Mouse (Mus musculus): ENCODE measurements around the gene Slc25a12. TPM values are rescaled to one million over a fixed set of nuclear protein-coding genes. Genes with fewer than 3 reads are reported as not detected.

Gene Slc25a12
- polyA plus RNA-seq, 1 experiment from 2014 or later: 25.5 TPM

DNA sequence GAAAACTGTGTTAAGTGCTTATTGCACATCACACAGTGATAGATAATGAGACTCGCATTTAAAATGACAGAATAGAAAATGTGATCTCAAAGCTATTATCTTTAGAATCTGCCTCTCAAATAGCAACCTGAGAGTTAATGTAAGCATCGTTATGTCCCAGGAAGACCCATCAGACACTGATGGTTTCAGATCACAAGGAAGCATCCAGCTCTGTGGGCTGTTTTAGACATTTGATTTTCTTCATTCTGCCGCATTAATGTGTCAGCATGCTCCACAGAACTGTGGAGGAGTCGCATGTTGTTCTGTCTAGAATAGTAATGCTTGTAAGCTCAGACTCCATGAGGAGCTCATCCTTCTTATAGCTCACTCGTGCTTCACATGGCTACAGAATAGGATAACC, 121.5 kb downstream of the Slc25a12 start:
- no peak for ATAC-seq (ENCODE audit: insufficient read depth)
- Histone ChIP-seq H3K36me3 (replicated peaks) (peaks cover 38% of the 10 kb centered on the region), H3K9me3 (replicated peaks) (no peaks in the 10 kb centered on the region), H3K4me3 (replicated peaks) (no peak overlapping the region), H3K4me2 (no peak overlapping the region), H3K27ac (replicated peaks) (no peak overlapping the region), H3K27me3 (no peaks in the 10 kb centered on the region), H3K9ac (no peak overlapping the region), H3K4me1 (replicated peaks) (no peaks in the 10 kb centered on the region)
- 80% methylated on average over 5 of the region's 5 CpGs for WGBS (ENCODE audit: insufficient replicate concordance)

DNA sequence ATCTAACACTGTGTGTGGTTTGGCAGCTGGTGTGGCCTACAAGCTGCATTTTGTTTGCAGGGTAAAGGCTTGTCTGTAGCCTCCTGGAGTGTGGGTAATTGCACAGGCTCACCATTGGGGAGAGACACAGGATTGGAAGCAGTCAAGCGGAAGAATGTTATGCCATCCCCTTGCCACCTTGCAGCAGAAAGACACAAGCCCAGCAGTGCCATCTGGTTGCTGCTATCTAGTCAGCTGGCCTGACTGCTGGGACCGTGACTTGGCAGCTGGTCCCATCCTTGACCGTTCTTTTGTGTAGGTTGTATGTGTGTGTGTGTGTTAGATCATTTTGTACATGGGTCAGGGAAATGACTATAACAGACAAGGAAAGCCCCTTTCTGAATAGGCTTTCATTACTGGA, 122.1 kb downstream of the Slc25a12 start:
- no peaks in the 10 kb centered on the region for H3K27me3 ChIP-seq
- H3K27ac ChIP-seq (replicated peaks): no peak overlapping the region
- 81% methylated on average over 3 of the region's 3 CpGs for WGBS (ENCODE audit: insufficient replicate concordance)
- H3K4me1 ChIP-seq (replicated peaks): no peaks in the 10 kb centered on the region
- H3K9ac ChIP-seq: no peak overlapping the region
- H3K36me3 ChIP-seq (replicated peaks): peaks cover 35% of the 10 kb centered on the region
- no peaks in the 10 kb centered on the region for H3K9me3 ChIP-seq (replicated peaks)
- H3K4me2 ChIP-seq: no peak overlapping the region
- H3K4me3 ChIP-seq (replicated peaks): no peak overlapping the region
- no peak for ATAC-seq (ENCODE audit: insufficient read depth)

DNA sequence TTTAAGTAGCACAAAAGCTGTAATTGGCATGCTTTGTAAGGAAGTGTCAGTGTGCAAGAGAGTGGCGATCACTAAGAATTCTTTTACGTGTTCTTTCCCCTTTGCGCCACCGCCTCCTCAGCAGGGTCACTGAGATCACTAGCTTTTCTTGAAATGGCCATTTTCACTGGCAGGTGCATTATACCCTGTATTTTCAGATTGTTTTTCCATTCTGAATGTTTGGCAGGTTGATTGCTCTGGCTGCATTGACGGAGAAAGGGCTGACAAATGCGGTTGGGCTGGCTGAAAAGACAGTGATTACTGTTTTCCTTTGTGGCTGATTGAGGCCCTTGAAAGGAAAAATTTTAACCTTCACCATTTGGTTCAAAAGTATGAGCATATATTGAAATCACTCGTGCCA, 122.7 kb downstream of the Slc25a12 start:
- 88% methylated on average over 7 of the region's 7 CpGs for WGBS (ENCODE audit: insufficient replicate concordance)
- no peak for ATAC-seq (ENCODE audit: insufficient read depth)
- Histone ChIP-seq H3K4me3 (replicated peaks) (no peak overlapping the region), H3K27me3 (no peaks in the 10 kb centered on the region), H3K36me3 (replicated peaks) (peaks cover 34% of the 10 kb centered on the region), H3K4me1 (replicated peaks) (no peaks in the 10 kb centered on the region), H3K4me2 (no peak overlapping the region), H3K9ac (no peak overlapping the region), H3K9me3 (replicated peaks) (no peaks in the 10 kb centered on the region), H3K27ac (replicated peaks) (no peak overlapping the region)

DNA sequence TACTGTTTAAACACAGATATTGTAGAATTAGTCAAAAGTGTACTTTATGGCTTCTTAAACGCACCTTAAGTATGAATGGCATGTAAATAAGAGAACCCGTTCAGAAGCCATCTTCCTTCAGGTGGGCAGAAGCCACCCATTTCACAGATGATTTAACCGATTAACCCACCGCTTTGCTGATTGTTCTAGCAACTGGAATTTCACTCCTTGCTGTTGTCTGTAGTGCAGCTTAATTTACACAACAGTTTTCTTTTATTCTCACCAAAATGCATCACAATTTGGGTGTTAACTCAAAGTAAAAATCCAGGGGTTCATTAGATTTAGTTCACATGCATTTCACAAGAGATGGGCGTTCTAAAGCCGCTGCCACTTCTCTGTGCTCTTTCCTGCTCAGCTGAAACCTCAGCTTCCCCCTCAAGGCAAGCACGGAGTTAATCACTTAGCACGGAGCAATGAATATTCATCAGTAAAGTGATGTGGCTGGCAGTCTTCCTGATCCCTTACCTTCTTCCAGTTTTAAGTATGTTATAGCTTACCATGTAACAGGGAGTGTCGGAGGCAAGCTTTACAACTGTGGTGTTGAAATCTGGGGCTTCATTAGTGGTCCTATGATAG, 124.4 kb downstream of the Slc25a12 start:
- Histone ChIP-seq H3K27ac (replicated peaks) (no peak overlapping the region), H3K4me2 (no peak overlapping the region), H3K9ac (no peak overlapping the region), H3K9me3 (replicated peaks) (no peaks in the 10 kb centered on the region), H3K4me3 (replicated peaks) (no peak overlapping the region), H3K4me1 (replicated peaks) (no peaks in the 10 kb centered on the region), H3K36me3 (replicated peaks) (peaks cover 24% of the 10 kb centered on the region), H3K27me3 (no peaks in the 10 kb centered on the region)
- WGBS (ENCODE audit: insufficient replicate concordance): 72% methylated on average over 9 of the region's 9 CpGs
- no peak for ATAC-seq (ENCODE audit: insufficient read depth)

DNA sequence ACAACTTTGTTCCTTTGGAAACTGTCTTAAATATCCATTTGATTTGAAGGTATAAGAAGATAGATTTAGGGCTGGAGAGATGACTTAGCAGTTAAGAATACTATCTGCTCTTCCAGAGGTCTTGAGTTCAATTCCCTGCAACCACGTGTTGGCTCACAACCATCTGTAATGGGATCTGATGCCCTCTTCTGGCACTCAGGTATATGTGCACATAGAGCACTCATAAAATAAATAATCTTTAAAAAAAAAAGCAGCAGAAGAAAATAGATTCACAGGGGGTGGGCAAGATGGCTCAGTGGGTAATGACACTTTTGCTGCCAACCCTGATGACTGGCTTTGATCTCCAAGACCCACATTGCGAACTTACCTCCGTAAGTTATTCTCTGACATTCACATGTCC, 125.4 kb downstream of the Slc25a12 start:
- ATAC-seq (ENCODE audit: insufficient read depth): no peak
- Histone ChIP-seq H3K9me3 (replicated peaks) (no peaks in the 10 kb centered on the region), H3K4me2 (no peak overlapping the region), H3K4me3 (replicated peaks) (no peak overlapping the region), H3K27me3 (no peaks in the 10 kb centered on the region), H3K4me1 (replicated peaks) (no peaks in the 10 kb centered on the region; the same call in 1 of the 2 replicates), H3K36me3 (replicated peaks) (peaks cover 23% of the 10 kb centered on the region), H3K27ac (replicated peaks) (no peak overlapping the region), H3K9ac (no peak overlapping the region)
- 80% methylated on average over 3 of the region's 3 CpGs for WGBS (ENCODE audit: insufficient replicate concordance)

DNA sequence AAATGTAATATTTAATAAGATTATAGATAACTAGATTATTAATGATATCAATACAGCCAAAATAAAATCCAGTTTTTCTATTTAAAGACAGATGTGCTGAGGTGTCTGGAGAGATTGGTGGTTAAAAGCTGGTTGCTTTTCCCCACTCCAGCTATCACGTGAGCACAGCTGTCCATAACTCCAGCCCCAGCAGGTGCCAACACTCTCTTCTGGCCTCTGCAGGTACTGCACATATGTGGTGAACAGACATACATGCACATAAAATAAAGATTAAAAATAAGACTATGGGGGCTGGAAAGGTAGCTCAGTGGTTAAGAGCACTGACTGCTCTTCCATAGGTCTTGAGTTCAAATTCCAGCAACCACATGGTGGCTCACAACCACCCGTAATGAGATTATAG, 126.0 kb downstream of the Slc25a12 start:
- Histone ChIP-seq H3K27me3 (no peaks in the 10 kb centered on the region), H3K36me3 (replicated peaks) (peaks cover 24% of the 10 kb centered on the region), H3K9ac (no peak overlapping the region), H3K4me2 (no peak overlapping the region), H3K9me3 (replicated peaks) (no peaks in the 10 kb centered on the region), H3K4me1 (replicated peaks) (no peaks in the 10 kb centered on the region; the same call in 1 of the 2 replicates), H3K27ac (replicated peaks) (no peak overlapping the region), H3K4me3 (replicated peaks) (no peak overlapping the region)
- 81% methylated on average over 2 of the region's 2 CpGs for WGBS (ENCODE audit: insufficient replicate concordance)
- no peak for ATAC-seq (ENCODE audit: insufficient read depth)

DNA sequence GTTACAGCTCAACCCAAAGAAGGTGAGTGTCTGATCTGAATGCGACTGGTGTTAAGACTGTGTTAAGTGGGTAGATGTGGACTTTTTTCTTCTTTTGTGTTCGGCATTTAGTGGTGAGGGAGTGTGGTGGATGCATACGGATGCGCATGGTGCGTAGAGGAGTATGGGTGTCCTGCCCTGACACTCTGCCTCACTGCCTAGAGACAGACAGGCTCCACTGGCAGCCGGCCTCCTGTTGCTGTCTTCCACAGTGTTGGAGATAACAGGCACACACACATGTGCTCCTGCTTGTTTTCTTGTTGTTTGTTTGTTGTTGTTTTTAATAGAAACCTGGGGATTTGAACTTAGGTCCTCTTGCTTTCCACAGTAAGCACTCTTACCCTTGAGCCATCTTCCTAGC, 131.5 kb downstream of the Slc25a12 start:
- 79% methylated on average over 6 of the region's 6 CpGs for WGBS (ENCODE audit: insufficient replicate concordance)
- no peak overlapping the region; the same call in 1 of the 2 replicates for H3K27ac ChIP-seq (replicated peaks)
- H3K9ac ChIP-seq: no peak overlapping the region
- H3K4me1 ChIP-seq (replicated peaks): peaks cover 20% of the 10 kb centered on the region
- peak; percentile 75 for ATAC-seq (ENCODE audit: insufficient read depth)
- H3K4me3 ChIP-seq (replicated peaks): no peak overlapping the region
- no peak overlapping the region for H3K4me2 ChIP-seq
- H3K36me3 ChIP-seq (replicated peaks): peaks cover 19% of the 10 kb centered on the region
- no peaks in the 10 kb centered on the region for H3K9me3 ChIP-seq (replicated peaks)
- no peaks in the 10 kb centered on the region for H3K27me3 ChIP-seq

DNA sequence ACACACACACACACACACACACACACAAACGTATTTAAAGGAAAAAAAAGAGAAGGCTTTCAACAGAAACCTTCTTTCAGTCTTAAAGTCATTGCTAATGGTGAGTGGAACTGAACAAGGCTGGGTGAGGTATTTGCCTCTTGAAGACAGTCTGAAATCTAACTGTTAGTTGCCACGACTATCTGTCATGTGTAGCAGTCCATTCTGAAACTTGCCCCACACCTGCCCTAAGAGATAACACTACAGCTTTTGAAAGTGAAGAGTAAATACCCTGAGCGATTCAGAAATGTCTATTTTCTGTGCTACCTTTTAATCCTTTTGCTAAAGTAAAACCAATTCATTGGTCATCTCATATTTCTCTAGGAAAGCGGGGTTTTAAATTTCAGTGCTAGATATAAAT, 132.1 kb downstream of the Slc25a12 start:
- 44% methylated on average over 4 of the region's 4 CpGs for WGBS (ENCODE audit: insufficient replicate concordance)
- H3K9me3 ChIP-seq (replicated peaks): no peaks in the 10 kb centered on the region
- H3K4me3 ChIP-seq (replicated peaks): no peak overlapping the region
- H3K27me3 ChIP-seq: no peaks in the 10 kb centered on the region
- ATAC-seq (ENCODE audit: insufficient read depth): peak; percentile 83
- H3K9ac ChIP-seq: no peak overlapping the region
- H3K36me3 ChIP-seq (replicated peaks): peaks cover 16% of the 10 kb centered on the region
- H3K4me1 ChIP-seq (replicated peaks): peaks cover 20% of the 10 kb centered on the region
- peak overlapping the region; percentile 18; the same call in 1 of the 2 replicates for H3K4me2 ChIP-seq
- H3K27ac ChIP-seq (replicated peaks): peak overlapping the region; percentile 55; the same call in 1 of the 2 replicates

DNA sequence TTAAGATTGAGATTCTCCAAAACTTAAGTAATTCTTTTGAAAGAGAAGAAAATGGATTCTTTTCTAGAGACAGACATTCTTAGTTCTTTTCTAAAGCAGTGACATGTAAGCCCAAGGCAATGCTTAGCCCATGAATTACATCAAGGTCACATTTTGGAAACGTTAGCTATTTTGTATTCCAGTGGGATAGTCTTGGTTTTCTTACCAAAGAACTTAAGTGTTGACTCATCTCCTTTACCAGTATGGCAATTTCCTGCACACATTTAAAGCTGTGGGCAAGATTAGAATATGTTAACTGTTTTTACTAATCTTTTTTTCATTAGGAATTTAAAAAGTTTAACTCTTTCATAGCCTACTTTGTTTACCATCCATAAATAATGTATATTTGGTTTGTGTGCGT, 134.6 kb downstream of the Slc25a12 start:
- H3K9ac ChIP-seq: no peak overlapping the region
- H3K4me1 ChIP-seq (replicated peaks): peaks cover 20% of the 10 kb centered on the region
- no peak for ATAC-seq (ENCODE audit: insufficient read depth)
- no peak overlapping the region for H3K27ac ChIP-seq (replicated peaks)
- no peaks in the 10 kb centered on the region for H3K27me3 ChIP-seq
- H3K9me3 ChIP-seq (replicated peaks): no peaks in the 10 kb centered on the region
- H3K4me3 ChIP-seq (replicated peaks): no peak overlapping the region
- no peak overlapping the region for H3K4me2 ChIP-seq
- 66% methylated on average over 2 of the region's 2 CpGs for WGBS (ENCODE audit: insufficient replicate concordance)
- peaks cover 23% of the 10 kb centered on the region for H3K36me3 ChIP-seq (replicated peaks)

DNA sequence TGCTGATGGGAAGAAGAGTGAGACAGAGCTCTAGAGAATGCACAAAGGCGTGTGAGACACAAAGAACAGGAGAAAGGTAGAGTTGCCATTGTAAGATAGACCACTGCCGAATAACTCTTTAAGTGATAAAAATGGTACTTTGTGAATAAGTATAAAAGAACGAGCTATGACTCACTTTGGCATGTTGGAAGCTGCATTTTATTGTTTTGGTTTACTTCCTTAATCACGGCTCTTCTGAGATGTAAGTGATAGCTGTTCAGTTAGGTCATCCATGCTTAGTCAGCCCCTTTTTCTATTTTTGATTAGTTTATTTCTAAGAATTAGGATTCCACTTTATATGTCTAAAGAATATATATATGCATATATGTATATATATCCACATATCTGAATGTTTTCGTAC, 135.6 kb downstream of the Slc25a12 start:
- H3K9ac ChIP-seq: no peak overlapping the region
- peaks cover 19% of the 10 kb centered on the region for H3K36me3 ChIP-seq (replicated peaks)
- 64% methylated on average over 5 of the region's 5 CpGs for WGBS (ENCODE audit: insufficient replicate concordance)
- no peak overlapping the region for H3K27ac ChIP-seq (replicated peaks)
- no peaks in the 10 kb centered on the region for H3K27me3 ChIP-seq
- no peak overlapping the region for H3K4me3 ChIP-seq (replicated peaks)
- H3K4me2 ChIP-seq: no peak overlapping the region
- ATAC-seq (ENCODE audit: insufficient read depth): no peak
- no peaks in the 10 kb centered on the region for H3K9me3 ChIP-seq (replicated peaks)
- peaks cover 20% of the 10 kb centered on the region for H3K4me1 ChIP-seq (replicated peaks)

DNA sequence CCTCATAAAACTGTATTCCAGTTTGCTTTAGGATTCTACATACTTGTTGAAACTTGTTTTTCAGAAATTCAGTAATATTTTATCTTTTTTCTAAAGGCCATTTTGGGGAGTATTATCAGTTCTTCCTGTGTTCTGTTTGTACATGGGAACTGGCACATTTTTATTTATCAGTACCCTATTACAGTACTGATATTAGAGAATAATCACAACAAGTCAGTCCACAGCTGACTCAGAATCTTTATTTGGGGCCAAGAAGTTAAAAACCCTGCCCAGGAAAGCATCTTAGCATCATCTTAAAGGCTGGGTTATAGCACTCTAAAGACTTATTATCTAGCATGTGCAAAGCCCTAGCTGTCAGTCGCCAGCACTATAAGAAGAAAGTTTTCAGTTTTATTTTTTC, 137.9 kb downstream of the Slc25a12 start:
- no peak overlapping the region for H3K27ac ChIP-seq (replicated peaks)
- H3K9me3 ChIP-seq (replicated peaks): no peaks in the 10 kb centered on the region
- H3K4me2 ChIP-seq: no peak overlapping the region
- H3K4me3 ChIP-seq (replicated peaks): no peak overlapping the region
- H3K4me1 ChIP-seq (replicated peaks): peaks cover 7% of the 10 kb centered on the region; the same call in 1 of the 2 replicates
- 72% methylated on average over 1 of the region's 1 CpGs for WGBS (ENCODE audit: insufficient replicate concordance)
- H3K36me3 ChIP-seq (replicated peaks): peaks cover 13% of the 10 kb centered on the region
- no peak for ATAC-seq (ENCODE audit: insufficient read depth)
- no peaks in the 10 kb centered on the region for H3K27me3 ChIP-seq
- H3K9ac ChIP-seq: no peak overlapping the region

DNA sequence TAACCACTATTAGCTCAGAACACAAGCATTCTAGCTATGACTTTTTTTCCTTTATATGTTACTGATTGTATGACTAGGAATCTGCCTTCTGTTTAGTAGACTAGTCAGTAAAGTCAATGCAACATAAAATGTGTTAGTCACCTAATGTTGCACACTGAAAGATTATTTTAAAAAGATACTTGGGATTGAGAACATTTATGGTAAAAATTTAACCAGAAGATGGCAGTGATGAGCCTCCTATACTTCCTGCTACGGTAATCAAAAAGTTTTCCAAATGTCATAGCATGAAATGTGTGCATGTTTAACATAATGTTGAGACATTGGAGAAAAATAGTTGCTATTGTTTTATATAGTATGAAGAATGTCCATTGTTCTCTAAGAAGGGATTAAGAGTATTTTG, 140.2 kb downstream of the Slc25a12 start:
- WGBS (ENCODE audit: insufficient replicate concordance): 62% methylated on average over 1 of the region's 1 CpGs
- ATAC-seq (ENCODE audit: insufficient read depth): no peak
- H3K9ac ChIP-seq: no peak overlapping the region

More for the DNA sequence above, 140.2 kb downstream of the Slc25a12 start:
- Histone ChIP-seq H3K27me3 (no peaks in the 10 kb centered on the region), H3K4me3 (replicated peaks) (no peak overlapping the region), H3K9me3 (replicated peaks) (no peaks in the 10 kb centered on the region), H3K27ac (replicated peaks) (no peak overlapping the region), H3K4me1 (replicated peaks) (0 out of 2 replicates have a peak, but pooled peaks cover 2% of the 10 kb centered on the region), H3K4me2 (no peak overlapping the region), H3K36me3 (replicated peaks) (peaks cover 24% of the 10 kb centered on the region)

Measured in liver, embryonic 15.5 days (tissue).